Mouse (Mus musculus) MEL (cell line): ENCODE measurements at regions not wholly inside any gene's neighbourhood (a gene's known extent, or its start where the extent isn't known, plus 50 kb on each side); places are given as distances from the start of the nearest gene placed in this dataset.

Source experiments
- DNase-seq: peaks from one replicate; pipeline ENCODE4 v3.0.0; 2011; ENCODE audit warnings: low read depth, low spot score
- H3K27ac ChIP-seq: 2 replicates; pipeline ENCODE4 v1.5.1; 2012; ENCODE audit warnings: low read depth, mild to moderate bottlenecking, control low read depth, low read length, moderate library complexity; ENCODE audit not compliant: control insufficient read depth
- H3K27me3 ChIP-seq, 2 experiments: fragments of 150-350 bp in 1 of 2; sonication (generic) in 1 of 2; 2 replicates each; pipeline ENCODE4 v1.6.1; 2012; ENCODE audit warnings: low read length in 2 of 2, mild to moderate bottlenecking in 2 of 2, improper control_type of control experiment in 1 of 2, moderate library complexity in 1 of 2; ENCODE audit not compliant: insufficient read depth in 2 of 2, control insufficient read depth in 1 of 2
- H3K36me3 ChIP-seq, 2 experiments: 2 replicates each; pipeline ENCODE4 v1.6.1; 2012 to 2014; ENCODE audit warnings: low read length in 2 of 2, improper control_type of control experiment in 1 of 2, inconsistent platforms in 1 of 2, mild to moderate bottlenecking in 1 of 2; ENCODE audit not compliant: insufficient read depth in 2 of 2, control insufficient read depth in 1 of 2
- H3K4me1 ChIP-seq, 2 experiments: fragments of 150-350 bp in 1 of 2; sonication (generic) in 1 of 2; 2 replicates each; pipeline ENCODE4 v1.6.1; 2012; ENCODE audit warnings: low read length in 2 of 2, improper control_type of control experiment in 1 of 2, mild to moderate bottlenecking in 1 of 2; ENCODE audit not compliant: insufficient read depth in 2 of 2, control insufficient read depth in 1 of 2
- H3K4me3 ChIP-seq, 2 experiments: fragments of 150-350 bp in 1 of 2; sonication (generic) in 1 of 2; 2 replicates each; pipeline ENCODE4 v1.5.1; 2012; ENCODE audit warnings: low read depth in 2 of 2, low read length in 2 of 2, mild to moderate bottlenecking in 2 of 2, moderate library complexity in 2 of 2, control low read depth in 1 of 2, improper control_type of control experiment in 1 of 2; ENCODE audit not compliant: control insufficient read depth in 1 of 2, insufficient read depth in 1 of 2
- H3K79me2 ChIP-seq: 2 replicates; pipeline ENCODE4 v1.6.1; 2012; ENCODE audit warnings: mild to moderate bottlenecking, low read length, moderate library complexity; ENCODE audit not compliant: control insufficient read depth, poor library complexity, insufficient read depth
- H3K9ac ChIP-seq: 2 replicates; pipeline ENCODE4 v1.6.1; 2012; ENCODE audit warnings: low read depth, mild to moderate bottlenecking, control low read depth, low read length, moderate library complexity; ENCODE audit not compliant: control insufficient read depth, poor library complexity, severe bottlenecking
- H3K9me3 ChIP-seq: fragments of 150-350 bp; sonication (generic); replicated peaks from 2 replicates; pipeline ENCODE4 v1.6.1; 2012; ENCODE audit warnings: mild to moderate bottlenecking, low read length, improper control_type of control experiment, moderate library complexity; ENCODE audit not compliant: insufficient read depth
- CHD1 ChIP-seq: IDR thresholded peaks from 2 replicates; pipeline ENCODE4 v1.6.1; 2012; ENCODE audit warnings: low read depth, mild to moderate bottlenecking, inconsistent platforms, low read length, improper control_type of control experiment
- CHD2 ChIP-seq: IDR thresholded peaks from 2 replicates; pipeline ENCODE4 v1.6.1; 2011; ENCODE audit warnings: low read length, improper control_type of control experiment
- CTCF ChIP-seq, 3 experiments: IDR thresholded peaks in 2 of 3; conservative IDR thresholded peaks in 1 of 3; 2 replicates each; pipeline ENCODE4 v1.5.1; 2011 to 2012; ENCODE audit warnings: low read length in 3 of 3, low read depth in 2 of 3, mild to moderate bottlenecking in 2 of 3, improper control_type of control experiment in 1 of 3, inconsistent platforms in 1 of 3, mixed read lengths in 1 of 3, moderate library complexity in 1 of 3; ENCODE audit not compliant: control insufficient read depth in 1 of 3, insufficient read depth in 1 of 3, poor library complexity in 1 of 3, severe bottlenecking in 1 of 3
- E2F4 ChIP-seq: IDR thresholded peaks from 2 replicates; pipeline ENCODE4 v1.6.1; 2011; ENCODE audit warnings: low read depth, low read length, improper control_type of control experiment, borderline replicate concordance
- ELF1 ChIP-seq: IDR thresholded peaks from 2 replicates; pipeline ENCODE4 v1.6.1; 2014; ENCODE audit warnings: low read depth, mild to moderate bottlenecking, inconsistent platforms, low read length, improper control_type of control experiment, moderate library complexity
- ETS1 ChIP-seq: IDR thresholded peaks from 2 replicates; pipeline ENCODE4 v1.6.1; 2012; ENCODE audit warnings: low read depth, mild to moderate bottlenecking, inconsistent platforms, low read length, improper control_type of control experiment, moderate library complexity
- GABPA ChIP-seq: IDR thresholded peaks from 2 replicates; pipeline ENCODE4 v1.6.1; 2012; ENCODE audit warnings: low read depth, mild to moderate bottlenecking, inconsistent platforms, low read length, improper control_type of control experiment, moderate library complexity
- GATA1 ChIP-seq: IDR thresholded peaks from 2 replicates; pipeline ENCODE4 v1.6.1; 2011; ENCODE audit warnings: low read depth, low read length, improper control_type of control experiment
- KAT2A ChIP-seq: conservative IDR thresholded peaks from 2 replicates; pipeline ENCODE4 v1.6.1; 2012; ENCODE audit warnings: low read depth, low read length, improper control_type of control experiment, inconsistent platforms
- MAX ChIP-seq: IDR thresholded peaks from 2 replicates; pipeline ENCODE4 v1.6.1; 2011; ENCODE audit warnings: low read length, improper control_type of control experiment
- MXI1 ChIP-seq: IDR thresholded peaks from 2 replicates; pipeline ENCODE4 v1.6.1; 2011; ENCODE audit warnings: mild to moderate bottlenecking, low read depth, low read length, improper control_type of control experiment
- MYB ChIP-seq: IDR thresholded peaks from 2 replicates; pipeline ENCODE4 v1.6.1; 2011; ENCODE audit warnings: mild to moderate bottlenecking, low read depth, low read length, improper control_type of control experiment
- NELFE ChIP-seq: IDR thresholded peaks from 2 replicates; pipeline ENCODE4 v1.6.1; 2011; ENCODE audit warnings: low read depth, low read length, improper control_type of control experiment
- NRF1 ChIP-seq: IDR thresholded peaks from 2 replicates; pipeline ENCODE4 v1.6.1; 2014; ENCODE audit warnings: low read depth, mild to moderate bottlenecking, inconsistent platforms, low read length, improper control_type of control experiment, moderate library complexity; ENCODE audit not compliant: poor library complexity, insufficient read depth, severe bottlenecking
- POLR2AphosphoS5 ChIP-seq: IDR thresholded peaks from 2 replicates; pipeline ENCODE4 v1.6.1; 2012; ENCODE audit warnings: low read depth, borderline replicate concordance, mild to moderate bottlenecking, inconsistent platforms, low read length, moderate library complexity, mixed read lengths
- RAD21 ChIP-seq: IDR thresholded peaks from 2 replicates; pipeline ENCODE4 v1.6.1; 2011; ENCODE audit warnings: mild to moderate bottlenecking, low read depth, low read length, improper control_type of control experiment
- RCOR1 ChIP-seq: IDR thresholded peaks from 2 replicates; pipeline ENCODE4 v1.6.1; 2012; ENCODE audit warnings: low read depth, mild to moderate bottlenecking, inconsistent platforms, low read length, improper control_type of control experiment
- TAL1 ChIP-seq: IDR thresholded peaks from 2 replicates; pipeline ENCODE4 v1.6.1; 2012; ENCODE audit warnings: mild to moderate bottlenecking, inconsistent platforms, low read length, moderate library complexity, mixed read lengths
- UBTF ChIP-seq: IDR thresholded peaks from 2 replicates; pipeline ENCODE4 v1.6.1; 2012; ENCODE audit warnings: low read depth, mild to moderate bottlenecking, inconsistent platforms, low read length, improper control_type of control experiment, moderate library complexity, borderline replicate concordance; ENCODE audit not compliant: insufficient read depth
- ZKSCAN1 ChIP-seq: IDR thresholded peaks from 2 replicates; pipeline ENCODE4 v1.6.1; 2012; ENCODE audit warnings: low read depth, mild to moderate bottlenecking, inconsistent platforms, low read length, improper control_type of control experiment, moderate library complexity
- ZNF384 ChIP-seq: IDR thresholded peaks from 2 replicates; pipeline ENCODE4 v1.6.1; 2012; ENCODE audit warnings: low read depth, mild to moderate bottlenecking, inconsistent platforms, low read length, improper control_type of control experiment

DNA sequence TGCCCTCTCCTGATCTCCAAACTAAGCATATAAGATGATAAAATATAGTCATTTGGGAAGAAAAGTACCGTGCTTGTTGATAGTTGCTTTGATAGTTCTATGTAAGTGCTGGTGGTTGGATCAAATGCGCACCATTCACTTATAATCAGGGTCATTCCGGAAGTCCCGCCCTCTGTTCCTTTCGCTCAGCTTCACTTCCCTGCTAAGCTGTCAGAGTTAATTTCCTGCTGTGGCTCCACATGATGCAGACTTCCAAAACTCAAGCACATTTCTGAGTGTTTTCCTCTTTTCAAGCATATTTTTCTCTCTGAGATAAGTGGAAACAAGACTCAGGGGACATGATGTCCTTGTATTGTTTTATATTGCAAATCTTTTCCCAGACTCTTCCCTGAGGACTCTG is 86.4 kb downstream of the Avpr1a start:
- H3K9ac ChIP-seq: no peak overlapping the region
- H3K36me3 ChIP-seq: no peaks in the 10 kb centered on the region
- no peak overlapping the region for H3K4me3 ChIP-seq
- H3K79me2 ChIP-seq: no peaks in the 10 kb centered on the region
- no peaks in the 10 kb centered on the region for H3K4me1 ChIP-seq
- H3K9me3 ChIP-seq: no peaks in the 10 kb centered on the region
- no peak overlapping the region for H3K27ac ChIP-seq
- H3K27me3 ChIP-seq: peaks cover 0 to 3% of the 10 kb centered on the region in 2 experiments; a peak in 2 of 4 replicates
- DNase-seq: no peak
- TF ChIP-seq CHD1: no peak
- no peak for TF ChIP-seq NRF1
- TF ChIP-seq KAT2A: no peak
- no peak for TF ChIP-seq TAL1
- TF ChIP-seq MXI1: no peak

DNA sequence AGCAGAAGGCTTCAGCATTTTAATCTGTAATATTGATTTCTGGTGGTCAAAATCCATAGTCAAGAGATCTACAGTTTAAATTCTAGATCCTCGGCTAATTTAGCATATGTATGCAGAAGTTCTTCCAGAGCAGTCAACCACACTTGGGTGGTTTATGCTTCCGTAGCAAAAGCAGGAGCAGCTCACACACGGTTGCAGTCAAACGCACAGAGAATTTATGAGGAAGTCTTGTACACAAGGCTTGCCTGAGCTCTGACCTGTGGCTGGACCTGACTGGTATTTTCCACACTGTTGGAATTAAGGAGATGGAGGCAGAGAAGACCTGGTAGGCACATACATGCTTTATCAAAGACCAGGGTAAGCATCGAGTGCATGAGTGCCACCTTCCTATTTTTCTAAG is 86.8 kb downstream of the Avpr1a start:
- no peak for TF ChIP-seq RCOR1
- no peak for TF ChIP-seq CTCF (IDR thresholded peaks at IDR 0.05 in 2 of 3, conservative IDR thresholded peaks at IDR 0.05 in 1 of 3; ENCODE audit: control insufficient read depth in 1 of 3, insufficient read depth in 1 of 3, low read depth in 2 of 3, low read length in 3 of 3, poor library complexity in 1 of 3, severe bottlenecking in 1 of 3)
- TF ChIP-seq MXI1: no peak
- no peak for TF ChIP-seq POLR2AphosphoS5
- no peak for TF ChIP-seq CHD2
- no peak for TF ChIP-seq NELFE
- no peak for TF ChIP-seq RAD21
- no peak for TF ChIP-seq GABPA
- TF ChIP-seq GATA1: no peak
- TF ChIP-seq ELF1: no peak
- TF ChIP-seq ZKSCAN1: no peak
- TF ChIP-seq E2F4: no peak
- no peak for TF ChIP-seq ETS1
- no peak for TF ChIP-seq MAX
- TF ChIP-seq MYB: no peak
- TF ChIP-seq ZNF384: no peak
- TF ChIP-seq UBTF: no peak
- Histone ChIP-seq H3K79me2 (no peaks in the 10 kb centered on the region), H3K4me3 (no peak overlapping the region), H3K9ac (no peak overlapping the region), H3K27ac (no peak overlapping the region), H3K27me3 (peaks cover 0 to 3% of the 10 kb centered on the region in 2 experiments; a peak in 2 of 4 replicates), H3K36me3 (no peaks in the 10 kb centered on the region), H3K9me3 (no peaks in the 10 kb centered on the region), H3K4me1 (no peaks in the 10 kb centered on the region)
- no peak for DNase-seq
